Mouse (Mus musculus) c-Kit-negative CD71-positive TER-119-positive erythroid progenitor cells, embryonic 14.5 days (primary cell): ENCODE results near the gene Tas2r124.

Source experiments
- DNase-seq: peaks from one replicate; pipeline ENCODE4 v3.0.0-alpha.2; 2013; ENCODE audit warnings: low read depth, low spot score

Gene Tas2r124

DNA sequence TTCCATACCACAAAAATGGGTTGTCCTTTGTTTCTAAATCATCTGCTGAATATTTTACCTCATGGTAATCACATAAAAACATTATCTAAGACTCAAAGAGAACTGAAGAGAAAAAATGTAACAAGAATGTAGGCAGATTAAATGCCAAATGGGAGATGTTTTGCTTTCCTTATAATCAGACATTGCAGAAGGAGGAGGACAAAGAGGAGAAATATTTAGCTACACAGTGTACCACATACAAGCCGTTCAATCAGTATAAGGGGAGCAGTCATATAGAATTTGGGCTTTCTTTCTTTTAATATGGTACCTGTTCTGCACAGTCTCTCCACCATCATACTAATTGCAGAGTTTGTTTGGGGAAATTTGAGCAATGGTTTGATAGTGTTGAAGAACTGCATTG lies at the start of gene Tas2r124:
Gene Tas2r124, plus strand, starts transcription at position 301 of the 400 bp plus-strand sequence.
- no peak for DNase-seq

DNA sequence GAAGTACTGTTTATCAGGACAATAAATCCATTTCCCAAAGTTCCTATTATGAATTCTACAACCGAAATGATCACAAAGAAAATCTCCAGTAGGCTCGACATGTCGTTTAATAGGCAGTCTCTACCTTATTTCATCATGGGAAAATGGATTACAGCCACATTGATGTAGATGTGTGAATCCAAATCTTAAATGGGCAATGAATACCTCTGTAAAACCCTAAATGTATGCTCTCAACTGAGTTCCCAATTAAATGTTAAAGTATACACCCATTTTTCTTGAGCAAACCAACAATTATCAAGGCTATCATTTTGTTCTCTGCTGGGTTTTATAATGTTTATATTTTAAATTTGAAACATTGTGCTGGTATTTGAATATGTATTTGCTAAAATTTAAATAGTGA lies 42.7 kb upstream of the Tas2r124 start, which contains the start of gene Tas2r122:
Gene Tas2r122, minus strand, starts transcription at position 101 of the 400 bp plus-strand sequence.
- DNase-seq = no peak

GRCm38 (mm10) chr6:132737935-132738334 lies 16.6 kb upstream of the Tas2r124 start, which contains the start of gene Tas2r115:
Gene Tas2r115 (minus strand): TSS chr6:132738035.
- no peak for DNase-seq

GRCm38 (mm10) chr6:132750206-132750605 lies 4.3 kb upstream of the Tas2r124 start:
- DNase-seq = no peak

DNA sequence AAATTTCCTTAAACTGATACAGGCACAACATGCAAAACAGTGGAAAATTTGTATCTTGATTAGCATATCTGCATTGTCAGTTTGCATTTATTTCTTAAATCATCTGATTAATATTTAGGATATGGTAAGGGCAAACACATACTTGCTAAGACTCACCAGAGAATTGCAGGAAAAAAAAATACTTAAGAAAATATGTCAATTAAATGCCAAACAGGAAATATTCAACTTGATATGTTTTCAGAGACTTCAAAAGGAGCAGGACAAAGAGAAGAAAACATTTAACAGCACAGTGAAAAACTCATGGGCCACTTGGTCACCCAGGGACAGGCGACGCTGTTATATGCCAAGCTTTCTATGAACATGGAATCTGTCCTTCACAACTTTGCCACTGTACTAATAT lies 7.3 kb downstream of the Tas2r124 start, which contains the start of gene Tas2r102:
Gene Tas2r102, plus strand, starts transcription at position 301 of the 400 bp plus-strand sequence.
- no peak for DNase-seq

DNA sequence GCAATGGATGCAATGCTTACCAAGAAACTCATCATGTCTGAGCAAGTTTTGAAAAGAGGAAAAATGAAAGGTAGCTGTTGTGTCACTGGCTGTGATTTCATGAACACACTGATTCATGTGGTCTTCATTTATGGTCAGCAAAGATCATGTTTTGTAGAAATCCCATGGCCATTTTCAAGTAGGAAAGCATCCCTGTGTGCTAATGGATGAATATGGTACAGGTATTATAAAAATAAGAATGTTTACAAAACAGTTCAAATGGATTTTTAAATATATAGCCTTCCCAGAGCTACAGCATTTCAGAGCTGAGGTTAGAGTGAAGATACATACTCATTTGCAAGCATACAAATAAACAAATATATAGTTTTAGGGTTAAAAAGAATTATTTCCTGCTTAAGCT lies 23.5 kb downstream of the Tas2r124 start, which contains the start of gene Tas2r136:
Gene Tas2r136, minus strand, starts transcription at position 101 of the 400 bp plus-strand sequence.
- no peak for DNase-seq

DNA sequence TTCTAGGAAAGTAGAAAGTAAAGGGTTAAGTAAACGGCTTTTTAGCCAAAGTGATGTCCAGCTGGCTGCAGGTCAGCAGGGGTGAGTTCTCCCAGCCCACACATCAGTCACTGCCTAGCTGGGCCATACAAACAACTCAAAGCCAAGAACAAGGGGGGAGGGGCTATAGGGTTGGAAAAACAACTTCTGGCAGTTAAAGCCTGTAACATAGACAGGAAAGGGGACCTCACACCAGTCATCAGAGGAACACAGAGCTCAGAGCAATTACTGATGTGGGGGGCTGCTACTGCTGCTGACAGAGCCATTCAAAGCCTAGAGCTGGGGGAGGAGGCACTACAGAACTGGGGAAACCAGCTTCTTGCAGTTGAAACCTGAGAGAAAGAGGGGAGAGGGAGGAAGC lies 40.9 kb downstream of the Tas2r124 start:
- no peak for DNase-seq

- no peak for DNase-seq
Measured at GRCm38 (mm10) chr6:132802518-132802917, 48.0 kb downstream of the Tas2r124 start, which contains the start of gene Tas2r117. Gene Tas2r117 (plus strand): TSS chr6:132802818.
